Mouse (Mus musculus): ENCODE data around the gene Nrsn2. TPM values are rescaled to one million over a fixed set of nuclear protein-coding genes. Genes with fewer than 3 reads are reported as not detected.

Gene Nrsn2
- not detected for polyA plus RNA-seq (2017; shearing (Covaris generic))

DNA sequence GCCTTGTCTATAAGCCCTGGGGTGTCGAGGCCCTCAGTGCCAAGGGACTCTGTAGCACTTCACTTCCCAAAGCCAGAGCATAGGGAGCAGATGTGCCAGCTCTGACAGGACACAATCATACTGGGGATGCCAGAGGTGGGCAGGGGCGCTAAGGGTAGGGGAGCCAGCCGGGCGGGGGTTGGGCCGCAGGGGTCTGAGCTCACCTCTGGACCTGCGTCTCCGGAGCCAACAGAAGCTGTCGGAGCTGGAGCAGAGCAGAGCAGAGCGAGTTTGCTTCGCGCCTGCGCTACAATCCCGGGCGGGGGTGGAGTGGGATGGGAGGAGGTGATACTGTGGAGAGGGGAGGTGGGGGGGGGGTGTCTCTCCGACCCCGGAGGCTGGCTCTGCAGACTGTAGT is at the start of gene Nrsn2:
Nrsn2 (minus strand) TSS at position 294 of the 397 bp plus-strand sequence.
- ATAC-seq, result no peak

DNA sequence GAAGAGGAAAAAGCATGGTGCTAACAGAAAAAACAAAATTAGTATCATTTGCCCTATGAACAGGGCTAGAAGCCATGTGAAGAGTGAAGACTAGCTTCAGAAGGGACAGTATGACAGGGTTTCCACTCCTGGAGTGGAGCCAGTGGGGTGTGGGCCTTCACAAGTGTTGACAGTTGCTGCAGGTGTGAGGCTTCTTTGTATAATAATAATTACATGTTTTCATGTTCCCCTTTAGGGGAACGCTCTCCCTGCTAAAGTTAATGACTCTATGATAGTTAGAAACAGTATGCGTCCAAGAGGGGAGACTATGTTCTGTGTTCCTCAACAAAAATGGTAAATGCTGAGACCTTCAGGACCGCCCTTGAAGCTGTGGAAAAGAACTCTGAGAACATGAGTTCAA is 39.3 kb upstream of the Nrsn2 start:
- ATAC-seq, result no peak

DNA sequence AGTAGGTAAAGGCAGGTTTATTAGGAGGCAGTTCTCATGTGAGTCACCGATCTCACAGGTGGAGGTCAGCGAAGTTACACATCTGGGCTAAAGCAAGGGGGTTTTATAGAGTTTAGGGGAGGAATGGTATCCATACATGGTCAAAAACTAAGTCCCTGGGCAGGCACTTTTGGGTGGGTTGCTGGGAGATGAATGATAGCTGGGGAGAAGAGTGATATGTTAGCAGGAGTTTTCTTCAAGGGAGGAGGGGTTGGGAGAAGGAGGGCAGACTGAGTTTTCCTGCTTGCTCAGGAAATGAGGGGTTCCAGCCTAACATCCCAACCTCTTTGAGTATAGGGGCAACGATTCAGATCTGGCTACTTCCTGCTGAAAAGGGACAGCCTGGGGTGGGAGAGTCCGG is 38.8 kb upstream of the Nrsn2 start, which contains the start of gene 6820408C15Rik:
6820408C15Rik (plus strand) TSS at position 301 of the 400 bp plus-strand sequence.
- ATAC-seq, result no peak

DNA sequence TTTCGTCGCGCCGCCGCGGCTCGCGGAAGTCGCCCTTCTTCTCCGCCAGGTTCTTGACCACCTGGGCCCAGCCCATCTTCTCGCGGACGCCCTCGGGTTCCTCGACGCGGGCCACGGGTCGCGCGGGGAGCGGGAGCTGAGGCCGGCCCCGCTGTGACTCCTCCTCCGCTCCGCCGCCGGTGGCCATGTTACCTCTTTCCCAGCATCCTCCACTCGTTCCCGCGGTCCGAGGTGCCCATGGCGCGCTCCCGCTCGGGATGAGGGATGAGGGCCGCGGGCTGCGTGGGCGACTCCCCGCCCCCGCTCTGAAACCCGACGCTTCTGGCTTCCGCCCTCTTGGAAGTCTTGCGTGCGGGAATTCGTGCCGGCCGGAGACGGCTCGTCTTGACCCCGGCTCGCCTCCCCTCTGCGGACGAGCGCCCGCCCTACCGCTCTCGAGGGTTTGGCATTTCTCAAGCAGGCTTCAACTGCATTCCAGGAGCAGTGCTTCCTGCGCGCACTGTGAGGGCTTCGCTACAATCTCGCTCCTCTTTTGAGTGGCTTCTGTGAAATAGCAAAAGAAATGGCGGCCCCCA is 38.2 kb upstream of the Nrsn2 start, which contains the start of gene Zcchc3:
Zcchc3 (minus strand) TSS at position 437 of the 575 bp plus-strand sequence.
- peak; percentile 71 for ATAC-seq

DNA sequence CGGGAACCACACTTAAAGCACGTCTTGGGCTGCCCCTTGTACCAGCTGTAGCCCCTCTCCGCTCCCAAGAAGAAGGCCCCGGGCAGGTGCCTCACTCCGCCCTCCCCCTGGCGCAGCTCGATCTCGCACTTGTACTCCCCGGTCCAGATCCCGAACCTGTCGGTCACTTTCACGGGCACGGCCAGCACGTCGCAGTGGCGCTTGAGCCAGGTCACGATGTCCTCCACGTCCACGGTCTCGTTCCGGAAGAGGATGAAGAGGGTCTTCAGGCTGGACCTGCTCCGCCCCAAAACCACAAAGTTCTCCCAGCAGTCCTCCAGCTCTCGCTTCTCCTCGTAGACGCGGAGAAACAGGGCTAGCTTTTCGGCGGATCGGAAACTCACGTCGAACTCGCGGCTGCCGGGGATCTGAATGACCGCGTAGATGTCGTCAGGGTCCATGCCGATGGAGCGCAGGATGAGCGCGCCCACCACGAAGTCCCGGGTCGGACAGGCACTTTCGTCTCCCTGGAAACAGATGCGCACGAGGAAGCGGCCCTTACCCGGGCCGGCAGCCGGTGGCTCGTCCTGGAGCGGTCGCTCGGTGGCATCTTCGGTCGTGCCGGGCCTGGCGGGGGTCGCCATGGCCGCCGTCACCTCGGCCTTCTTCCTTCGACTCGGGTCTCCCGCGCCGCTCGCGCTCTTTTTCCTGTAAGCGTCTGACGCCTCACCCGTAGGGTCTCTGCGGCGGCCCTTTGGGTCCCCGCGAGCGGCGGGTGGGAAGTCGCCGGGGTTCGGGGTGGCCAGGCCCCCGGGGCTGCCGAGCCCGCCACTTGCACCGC is 37.5 kb upstream of the Nrsn2 start:
- peak; percentile 32 for ATAC-seq

DNA sequence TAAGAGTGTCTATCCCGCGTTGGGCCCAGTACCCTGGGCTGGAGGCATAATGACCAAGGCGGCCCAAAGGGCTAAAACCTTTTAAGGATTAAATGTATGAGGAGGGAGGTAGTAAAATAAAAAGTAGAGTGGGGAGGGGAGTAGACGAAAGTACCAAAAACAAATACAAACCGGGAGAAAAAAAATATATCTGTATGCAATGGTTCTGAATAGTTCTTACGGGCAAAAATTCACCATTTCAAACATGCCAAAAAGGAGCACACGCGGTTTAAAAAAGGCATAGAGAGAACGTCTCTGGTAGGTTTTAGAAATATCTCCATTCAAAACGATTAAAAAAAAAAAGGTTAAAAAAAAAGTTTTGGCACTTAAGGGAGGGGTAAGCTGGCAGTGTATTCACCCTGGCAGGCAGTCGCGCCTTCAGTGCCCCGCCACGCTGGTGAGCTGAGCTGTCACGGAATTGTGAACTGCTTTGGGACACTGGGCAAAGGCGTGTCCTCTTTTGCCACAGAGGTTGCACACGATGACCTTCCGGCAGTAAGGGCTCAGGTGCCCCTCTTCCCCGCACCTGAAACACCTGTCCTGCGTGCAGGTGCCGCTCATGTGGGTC is 36.8 kb upstream of the Nrsn2 start:
- ATAC-seq, result no peak

DNA sequence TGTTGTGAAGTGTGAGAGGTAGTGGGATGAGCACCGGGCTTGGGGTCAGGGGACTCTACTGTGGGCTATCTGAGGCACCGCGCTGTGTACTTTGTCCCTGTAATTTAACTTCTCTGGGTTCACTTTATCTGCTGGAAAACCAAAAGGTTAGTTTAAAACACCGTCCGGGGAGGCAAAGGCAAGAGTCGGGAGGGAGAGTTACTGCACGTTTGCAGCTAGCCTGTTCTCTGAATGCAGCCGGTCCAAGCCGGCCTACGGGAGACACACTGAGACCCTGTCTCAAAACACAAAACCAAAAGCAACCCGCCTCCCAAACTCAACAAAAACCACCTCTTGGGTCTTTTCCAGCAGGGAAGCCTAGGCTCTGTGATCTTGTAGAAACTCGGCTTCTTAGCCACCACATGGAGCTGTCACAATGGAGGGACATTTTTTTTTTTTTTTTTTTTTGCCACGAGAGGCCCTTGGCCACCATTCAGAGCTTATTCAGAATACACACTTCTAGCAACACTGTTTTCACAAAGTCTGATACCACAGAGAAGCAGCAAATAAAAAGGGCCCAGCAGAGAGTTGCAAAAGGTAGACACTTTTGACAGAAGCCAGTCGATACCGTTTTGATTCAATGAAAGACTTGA is 36.2 kb upstream of the Nrsn2 start:
- no peak for ATAC-seq

DNA sequence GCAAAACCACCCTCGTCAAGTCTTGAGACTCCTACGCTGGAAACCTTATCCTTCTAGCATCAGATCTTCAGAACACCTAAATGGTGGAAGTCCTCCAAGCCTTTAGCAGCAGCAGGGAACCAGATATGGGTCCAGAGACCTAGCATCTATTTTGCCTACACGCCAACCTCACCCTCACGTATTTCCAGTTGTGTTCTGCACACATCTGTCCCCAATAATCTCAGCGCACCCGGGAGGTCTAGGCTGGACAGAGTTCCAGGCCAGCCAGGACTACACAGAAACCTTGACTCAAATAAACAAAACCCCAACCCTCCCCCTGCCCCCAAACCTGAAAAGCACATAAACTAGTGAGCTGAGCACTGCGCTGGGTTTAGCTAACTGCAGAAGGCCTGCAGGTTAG is 35.0 kb upstream of the Nrsn2 start:
- ATAC-seq, result no peak

DNA sequence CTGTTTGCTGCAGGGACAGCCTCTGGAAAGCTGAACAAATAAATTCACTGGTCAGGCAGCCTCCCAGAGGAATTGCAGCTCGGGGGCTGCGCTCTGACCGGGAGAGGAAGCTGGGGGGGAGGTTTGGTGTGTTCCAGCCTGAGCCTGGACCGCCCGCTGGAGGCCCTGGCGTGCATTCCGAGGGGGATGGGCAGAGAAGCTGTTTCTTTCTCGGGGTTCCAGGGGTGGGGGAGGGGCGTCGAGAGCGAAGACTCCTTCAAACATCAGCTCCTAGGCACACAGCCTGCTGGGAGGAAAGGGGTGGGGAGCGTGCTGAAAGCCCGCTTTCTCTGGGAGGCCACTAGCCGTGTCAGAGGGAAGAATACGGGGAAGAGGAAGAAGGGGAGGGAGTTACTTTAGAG is 34.5 kb upstream of the Nrsn2 start:
- no peak for ATAC-seq

DNA sequence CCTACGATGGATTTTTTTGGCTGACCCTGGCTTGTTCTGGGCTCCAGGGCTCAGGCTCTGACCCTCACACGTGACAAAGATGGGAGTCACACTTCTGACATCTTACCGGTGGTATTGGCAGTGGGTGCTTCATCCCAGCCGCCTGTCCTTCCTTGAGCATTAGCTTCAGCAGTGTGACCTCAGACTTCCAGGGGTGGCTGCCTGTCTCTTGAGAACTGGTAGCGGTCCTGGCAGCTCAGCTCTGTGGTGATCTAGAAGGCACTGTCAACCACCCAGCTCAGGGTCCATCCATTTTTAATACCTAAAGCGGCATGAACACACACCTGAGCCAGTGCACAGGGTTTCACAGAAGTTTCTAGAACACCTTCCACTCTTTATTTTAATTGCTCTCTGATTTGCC is 33.3 kb upstream of the Nrsn2 start:
- ATAC-seq, result no peak

DNA sequence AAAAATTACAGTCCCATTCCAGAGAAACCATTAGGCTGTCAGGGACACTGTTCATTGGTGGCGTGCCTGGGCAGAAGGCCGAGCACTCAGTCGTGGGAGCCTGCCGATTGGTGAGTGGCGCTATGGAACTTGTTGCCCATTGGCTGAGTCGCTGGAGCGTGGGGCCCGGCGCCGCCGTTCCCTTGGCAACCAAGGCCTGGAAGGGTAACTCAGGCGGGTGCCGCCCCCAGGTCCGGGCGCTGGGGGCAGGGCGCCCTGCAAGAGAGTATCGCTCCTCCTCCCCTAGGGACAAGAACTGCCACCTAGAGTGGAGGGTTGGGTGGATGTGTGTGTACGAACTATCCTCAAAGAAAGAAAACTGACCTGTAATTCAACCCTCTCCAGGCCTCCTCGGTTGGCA is 29.7 kb upstream of the Nrsn2 start:
- ATAC-seq, result peak; percentile 92

DNA sequence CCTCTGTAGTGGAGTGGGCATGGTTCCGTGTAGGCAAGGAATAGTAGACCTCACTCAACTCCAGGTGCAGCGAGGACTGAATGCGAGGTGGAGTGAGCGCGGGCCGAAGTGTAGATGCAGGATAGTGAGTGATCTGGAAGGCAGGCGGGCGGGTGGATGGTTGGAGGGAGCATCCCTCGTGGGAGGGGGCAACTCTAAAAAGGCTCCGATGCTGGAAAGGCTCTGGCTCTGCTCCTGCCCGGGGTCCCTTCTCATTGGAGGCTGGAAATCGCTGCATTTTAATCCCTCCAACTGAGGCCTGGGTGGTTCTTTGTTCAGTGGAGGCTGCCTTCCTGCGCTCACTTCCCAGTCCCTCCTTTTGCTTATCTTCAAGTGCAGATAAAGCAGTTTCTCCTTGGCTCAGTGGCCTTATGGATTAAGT is 22.7 kb upstream of the Nrsn2 start:
- ATAC-seq, result no peak

DNA sequence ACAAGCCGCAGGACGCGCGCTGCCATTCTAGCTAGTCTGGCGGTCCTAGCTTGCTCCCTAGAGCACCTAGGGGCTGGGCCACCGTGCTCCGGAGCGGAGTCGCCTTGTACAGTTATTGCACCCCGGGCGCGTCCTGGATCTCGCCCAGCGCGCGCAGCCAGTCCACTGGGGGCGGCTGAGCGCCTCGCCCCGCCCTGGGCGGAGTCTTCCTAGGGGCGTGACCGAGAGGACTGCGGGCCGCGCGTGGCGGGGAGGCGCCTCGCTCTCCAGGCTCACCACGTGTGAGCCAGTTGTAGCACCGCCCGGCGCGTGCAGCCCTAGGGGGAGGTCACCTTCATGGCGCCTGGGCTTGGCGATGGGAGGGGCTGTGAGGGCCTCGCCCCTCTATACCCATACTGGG is 22.3 kb upstream of the Nrsn2 start:
- ATAC-seq, result peak; percentile 75

DNA sequence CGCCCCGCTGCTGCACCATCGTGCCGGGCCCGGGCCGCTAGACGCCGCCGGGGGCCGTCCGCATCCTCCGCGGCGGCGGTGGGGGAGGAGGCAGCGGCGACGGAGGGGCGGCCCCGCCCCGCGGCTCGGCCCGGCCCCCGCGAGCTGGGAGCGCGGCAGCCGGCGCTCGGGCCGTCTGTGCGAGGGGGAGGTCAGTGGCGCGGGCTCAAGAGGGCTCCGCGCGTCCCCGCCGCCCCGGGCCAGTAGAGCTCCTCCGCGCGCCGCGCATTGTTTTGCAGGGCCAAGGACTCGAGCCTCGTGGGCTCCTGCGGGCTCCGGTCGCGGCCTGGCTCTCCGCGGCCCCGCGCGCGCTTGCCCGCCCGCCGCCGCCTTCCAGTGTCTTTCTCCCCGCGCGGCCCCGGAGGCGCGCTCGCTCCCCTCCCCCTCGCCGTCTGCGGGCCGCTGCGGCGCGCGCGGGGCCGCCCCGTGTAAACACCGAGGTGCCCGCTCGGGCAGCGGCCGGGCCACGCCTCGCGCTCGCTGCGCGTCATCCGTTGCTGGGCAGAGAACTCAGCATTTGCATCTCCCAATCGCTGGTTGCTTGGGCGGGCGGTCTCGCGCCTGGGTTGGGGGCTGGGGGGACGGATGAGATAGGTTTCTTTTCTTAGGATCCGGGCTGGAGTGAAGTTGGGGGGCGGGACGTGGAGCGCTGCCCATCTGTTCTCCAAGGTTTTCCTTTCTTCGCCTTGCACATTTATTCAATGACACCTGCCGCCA is 21.4 kb upstream of the Nrsn2 start, which contains the start of gene Sox12:
Sox12 (minus strand) TSS at position 384 of the 756 bp plus-strand sequence.
- ATAC-seq, result peak; percentile 70

DNA sequence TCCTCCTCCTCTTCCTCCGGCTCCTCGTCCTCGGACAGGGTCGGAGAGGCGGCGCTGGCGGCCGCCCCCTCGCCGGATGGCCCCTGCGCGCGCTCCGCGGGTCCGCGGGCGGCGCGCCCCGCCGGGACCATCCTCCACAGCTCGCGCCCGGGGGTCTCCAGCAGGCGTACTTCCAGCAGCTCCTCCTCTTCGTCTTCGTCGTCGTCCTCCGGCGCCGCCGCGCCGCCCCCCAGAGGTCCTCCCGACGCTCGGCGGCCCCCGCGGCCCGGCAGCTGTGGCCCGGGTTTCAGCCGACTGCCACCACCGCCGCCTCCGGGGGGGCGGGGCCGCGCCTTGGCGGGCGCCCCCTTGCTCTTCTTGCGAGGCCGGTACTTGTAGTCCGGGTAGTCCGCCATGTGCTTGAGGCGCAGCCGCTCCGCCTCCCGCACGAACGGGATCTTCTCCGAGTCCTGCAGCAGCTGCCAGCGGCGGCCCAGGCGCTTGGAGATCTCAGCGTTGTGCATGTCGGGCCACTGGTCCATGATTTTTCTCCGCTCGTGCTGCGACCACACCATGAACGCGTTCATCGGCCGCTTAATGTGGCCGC is 20.7 kb upstream of the Nrsn2 start:
- ATAC-seq, result peak; percentile 17

DNA sequence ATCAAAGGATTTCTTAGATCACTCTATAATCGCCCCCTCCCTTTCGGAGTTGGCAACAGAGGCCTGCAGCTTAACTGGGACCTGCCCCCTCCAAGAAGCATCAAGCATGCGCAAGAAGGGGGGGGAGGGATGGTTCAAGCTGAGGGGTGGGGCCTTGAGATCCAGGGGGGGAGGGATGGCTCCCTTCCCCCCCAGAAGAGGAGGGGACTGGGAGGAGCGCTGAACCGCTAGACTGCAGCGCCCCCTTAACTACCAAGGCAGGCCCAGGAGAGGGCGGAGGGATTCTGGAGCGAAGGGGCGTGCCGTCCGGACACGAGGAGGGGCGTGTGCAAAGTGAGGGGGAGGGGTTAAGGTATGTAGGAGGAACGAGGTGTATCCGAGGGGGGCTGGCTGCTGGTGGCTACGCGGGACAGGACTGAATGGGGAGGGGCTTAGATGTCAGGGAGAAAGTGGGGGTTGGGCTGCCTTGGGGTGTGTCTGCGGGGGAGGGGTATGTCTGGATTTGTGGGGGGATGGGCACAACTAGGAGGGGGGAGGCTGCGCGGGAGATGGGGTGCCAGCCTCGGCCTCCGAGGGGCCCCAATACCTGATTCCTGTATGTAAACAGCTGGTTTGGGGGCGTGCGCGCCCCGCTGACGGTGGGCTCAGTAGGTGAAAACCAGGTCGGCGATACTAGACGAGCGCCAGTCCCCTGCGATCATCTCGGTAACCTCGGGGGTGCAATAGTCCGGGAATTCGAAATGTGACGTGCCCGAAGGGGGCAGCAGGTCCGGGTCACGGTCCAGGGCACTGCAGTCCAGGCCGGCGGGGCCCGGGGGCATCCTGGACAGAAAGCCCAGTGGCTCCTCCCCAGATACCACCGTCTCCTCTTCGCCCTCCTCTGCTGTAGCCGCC is 19.9 kb upstream of the Nrsn2 start:
- ATAC-seq, result no peak

DNA sequence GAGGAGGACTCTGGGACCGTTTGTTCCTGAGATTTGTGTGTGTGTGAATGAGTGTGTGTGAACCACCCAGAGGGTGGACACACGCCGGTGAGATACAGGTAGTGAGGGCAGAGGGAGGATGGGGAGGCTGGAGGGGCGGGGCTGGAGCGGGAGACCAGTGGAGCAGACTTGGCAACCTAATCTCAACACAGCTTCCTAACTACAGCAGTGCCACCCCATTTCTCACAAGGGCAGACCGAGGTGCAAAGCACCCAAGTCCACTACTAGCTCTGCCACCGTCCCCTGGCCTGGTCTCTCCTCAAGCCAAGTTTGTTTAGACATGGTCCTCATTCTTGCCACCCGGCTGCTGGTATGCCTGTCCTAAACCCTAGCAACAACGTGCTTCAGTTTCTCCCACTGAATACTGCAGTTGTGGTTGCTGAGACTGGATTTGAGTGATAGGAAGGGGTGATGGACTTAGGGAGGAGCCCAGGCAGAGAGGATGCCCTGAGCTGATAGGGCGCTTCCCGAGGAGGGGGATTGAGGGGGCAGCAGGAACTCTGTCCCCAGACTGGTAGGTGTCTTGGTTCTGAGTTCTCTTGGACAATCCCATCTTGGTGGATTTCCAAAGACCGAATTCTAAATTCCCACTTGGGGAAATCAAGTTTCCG is 19.0 kb upstream of the Nrsn2 start:
- no peak for ATAC-seq

DNA sequence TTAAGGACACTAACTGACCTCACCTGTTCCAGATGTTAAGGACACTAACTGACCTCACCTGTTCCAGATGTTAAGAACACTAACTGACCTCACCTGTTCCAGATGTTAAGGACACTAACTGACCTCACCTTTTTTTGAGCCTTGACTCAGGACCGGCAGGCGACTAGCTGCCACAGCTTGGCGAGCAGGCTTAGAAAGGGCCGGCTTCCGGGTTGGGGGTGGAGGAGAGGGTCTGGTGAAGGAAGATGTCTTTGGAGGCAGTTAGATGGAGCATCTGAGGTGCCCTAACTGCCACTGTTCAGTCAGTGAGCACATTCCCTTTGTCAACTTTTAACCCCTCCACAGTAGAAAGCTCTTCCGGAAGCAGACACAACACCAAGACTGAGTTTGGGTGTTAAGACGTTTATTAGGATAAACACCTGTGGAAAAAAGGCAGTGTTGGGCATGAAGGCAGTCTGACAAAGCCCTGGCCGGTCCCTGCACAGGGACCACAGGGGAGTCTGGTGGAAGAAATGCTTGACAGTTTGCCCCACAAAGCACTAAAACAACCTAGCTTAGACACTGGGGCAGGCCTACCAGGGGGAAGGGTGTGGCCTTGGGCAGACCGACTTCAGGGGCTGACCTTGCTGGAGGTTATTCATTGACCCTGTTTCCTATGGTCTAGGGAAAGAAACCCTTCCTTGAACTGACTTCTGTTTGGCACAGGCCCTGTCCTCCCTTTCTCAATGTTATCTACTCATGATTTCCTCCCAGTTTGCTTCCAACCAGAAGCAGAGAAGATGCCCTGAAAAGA is 17.0 kb upstream of the Nrsn2 start:
- no peak for ATAC-seq

DNA sequence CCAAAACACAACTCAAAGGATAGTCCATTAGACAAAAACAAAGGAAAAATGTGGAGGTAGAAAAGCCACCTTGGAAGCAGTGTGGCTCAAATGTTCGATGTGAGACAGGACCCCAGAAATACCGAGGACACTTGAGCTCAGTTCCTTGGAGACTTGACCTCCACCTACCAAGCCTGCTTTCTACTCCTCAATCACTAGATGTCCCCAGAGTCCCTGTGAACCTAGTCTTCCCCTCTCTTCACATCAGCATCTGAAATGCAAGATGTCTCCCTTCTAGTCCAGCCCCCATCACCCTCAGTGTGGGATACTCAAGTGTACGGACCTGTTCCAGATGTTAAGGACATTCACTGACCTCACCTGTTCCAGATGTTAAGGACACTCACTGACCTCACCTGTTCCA is 16.3 kb upstream of the Nrsn2 start:
- peak; percentile 34 for ATAC-seq

DNA sequence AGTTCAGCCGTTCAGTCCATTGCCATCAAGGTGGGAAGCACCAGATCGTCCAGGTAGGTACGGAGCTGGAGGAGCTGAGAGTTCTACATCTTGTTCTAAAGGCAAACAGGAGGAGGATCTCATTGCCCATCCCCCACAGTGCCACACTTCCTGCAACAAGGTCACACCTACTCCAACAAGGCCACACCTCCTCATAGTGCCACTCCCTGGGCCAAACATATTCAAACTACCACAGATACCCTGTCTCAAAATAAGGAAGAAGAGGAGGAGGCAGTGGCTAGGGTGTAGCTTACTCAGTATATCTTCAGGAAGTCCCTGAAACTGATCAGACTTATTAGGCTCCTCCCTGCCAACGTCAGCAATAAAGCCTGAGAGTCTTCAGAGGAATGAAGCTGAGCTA is 7.8 kb upstream of the Nrsn2 start:
- no peak for ATAC-seq

Measured in activated CD4-positive, CD25-positive, alpha-beta regulatory T cell, adult 4 months (primary cell).